Mouse (Mus musculus): ENCODE results near the gene Dip2b.

Gene Dip2b

DNA sequence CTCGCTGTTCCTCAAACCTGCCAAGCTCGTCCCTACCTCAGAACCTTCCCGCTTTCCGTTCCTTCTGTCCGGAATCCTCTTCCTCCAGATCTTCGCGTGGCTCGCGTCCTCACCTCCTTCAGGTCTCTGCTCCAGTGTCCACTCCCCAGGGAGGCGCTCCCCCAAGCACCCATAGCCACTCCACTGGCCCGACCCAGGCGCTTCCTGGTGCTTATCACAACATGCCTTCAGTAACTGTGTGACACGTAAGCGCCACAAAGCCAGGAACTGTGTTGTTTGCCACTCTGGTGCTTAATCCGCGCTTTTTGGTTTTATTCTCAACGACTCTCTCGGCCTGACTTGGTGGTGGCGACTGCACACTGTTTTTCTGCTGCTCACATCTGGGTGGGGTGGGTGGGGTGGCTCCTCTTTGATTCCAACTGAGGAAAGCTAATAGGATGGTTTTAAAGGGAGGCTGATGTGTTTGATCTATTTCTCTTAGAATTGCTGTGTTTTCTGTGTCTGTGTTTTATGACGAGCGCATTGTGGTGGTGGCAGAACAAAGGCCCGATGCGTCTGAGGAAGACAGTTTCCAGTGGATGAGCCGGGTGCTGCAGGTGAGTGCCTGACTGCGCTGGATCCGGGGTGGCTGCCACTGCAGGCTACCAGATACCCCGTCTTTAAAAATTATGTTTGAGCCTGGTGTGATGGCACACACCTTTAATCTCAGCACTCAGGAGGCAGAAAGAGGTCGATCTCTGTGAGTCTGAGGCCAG is 144.2 kb downstream of the Dip2b start:
- no peak for DNase-seq

DNA sequence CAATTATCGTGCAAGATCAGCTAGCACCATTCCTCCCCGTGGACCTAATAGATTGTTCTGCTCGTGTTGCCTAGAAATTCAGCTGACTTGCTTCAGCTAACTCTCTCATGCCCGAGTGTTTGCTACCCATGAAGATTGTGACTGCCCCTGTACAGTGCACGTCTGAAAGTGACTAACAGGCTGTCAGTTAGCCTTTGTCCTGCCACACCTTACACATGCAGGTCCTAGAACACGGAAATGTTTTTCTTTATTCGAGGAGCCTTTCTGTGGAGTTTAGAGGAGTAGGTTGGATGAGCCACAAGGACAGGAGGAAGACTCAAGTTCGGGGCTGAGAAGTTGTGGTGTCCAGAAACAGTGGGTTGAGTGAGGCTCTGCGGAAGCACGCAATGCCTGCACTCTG is 145.0 kb downstream of the Dip2b start:
- DNase-seq, result no peak

GRCm38 (mm10) chr15:100184821-100185496 is 146.5 kb downstream of the Dip2b start:
- DNase-seq, result no peak

DNA sequence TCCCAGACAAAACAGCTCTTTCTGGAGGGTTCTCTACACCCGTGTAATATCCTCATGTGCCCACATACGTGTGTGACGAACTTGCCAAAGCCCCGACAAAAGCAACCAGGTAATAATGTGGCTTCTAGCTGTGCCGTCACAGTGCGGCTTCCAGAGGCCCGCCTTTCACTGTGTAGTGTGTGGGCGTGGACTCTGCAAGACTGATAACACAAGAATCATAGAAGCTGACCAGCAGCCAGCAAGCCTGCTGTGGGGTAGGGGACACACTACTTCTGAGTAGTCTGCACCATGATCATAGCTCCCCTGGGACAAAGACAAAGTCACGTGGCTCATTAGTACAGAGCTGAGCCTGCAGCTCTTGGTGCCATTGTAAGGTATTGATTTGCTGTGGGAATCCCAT is 147.8 kb downstream of the Dip2b start:
- DNase-seq, result no peak

DNA sequence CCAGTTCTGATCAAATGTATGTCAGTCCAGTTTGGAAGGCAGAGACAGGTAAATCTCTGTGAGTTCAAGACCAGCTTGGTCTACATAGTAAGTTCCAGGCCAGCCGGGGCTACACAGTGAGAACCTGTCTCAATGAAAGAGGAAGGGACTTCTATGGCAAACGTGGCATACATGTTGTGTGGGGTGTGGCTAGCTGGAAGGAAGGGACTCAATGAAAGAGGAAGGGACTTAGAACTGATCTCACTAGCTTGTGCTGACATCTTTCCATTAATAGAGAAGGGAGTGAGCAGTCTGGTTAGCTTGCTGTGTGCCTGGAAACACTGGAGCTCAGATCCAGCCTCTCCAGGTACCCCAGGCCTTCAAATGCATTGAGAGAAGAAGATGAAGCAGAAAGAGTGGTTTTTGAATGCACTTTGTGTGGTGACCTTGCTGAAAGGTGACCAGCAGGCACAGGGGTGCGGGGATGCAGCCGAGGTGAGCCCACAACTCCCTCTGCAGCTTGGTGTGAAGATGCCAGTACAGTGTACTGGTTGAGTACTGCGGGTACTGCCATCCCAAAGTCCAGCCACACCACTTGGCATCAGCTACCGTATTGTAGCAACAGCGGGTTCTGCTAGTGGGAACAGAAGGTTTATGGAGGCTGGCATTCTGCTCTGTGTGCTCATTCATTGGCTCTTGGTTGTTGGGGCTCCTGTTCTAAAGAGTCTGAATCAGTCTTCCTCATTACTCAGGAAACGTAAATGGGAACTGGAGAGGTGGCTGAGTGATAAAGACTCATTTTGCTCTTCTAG is 148.6 kb downstream of the Dip2b start:
- DNase-seq, result no peak

GRCm38 (mm10) chr15:100188542-100188941 is 150.1 kb downstream of the Dip2b start:
- no peak for DNase-seq

- DNase-seq, result no peak
These were observed 150.5 kb downstream of the Dip2b start for GRCm38 (mm10) chr15:100188962-100189404.

- no peak for DNase-seq
These were observed 151.6 kb downstream of the Dip2b start for GRCm38 (mm10) chr15:100190083-100190482.

- DNase-seq, result no peak
These were observed 160.7 kb downstream of the Dip2b start for GRCm38 (mm10) chr15:100198983-100199745.

DNA sequence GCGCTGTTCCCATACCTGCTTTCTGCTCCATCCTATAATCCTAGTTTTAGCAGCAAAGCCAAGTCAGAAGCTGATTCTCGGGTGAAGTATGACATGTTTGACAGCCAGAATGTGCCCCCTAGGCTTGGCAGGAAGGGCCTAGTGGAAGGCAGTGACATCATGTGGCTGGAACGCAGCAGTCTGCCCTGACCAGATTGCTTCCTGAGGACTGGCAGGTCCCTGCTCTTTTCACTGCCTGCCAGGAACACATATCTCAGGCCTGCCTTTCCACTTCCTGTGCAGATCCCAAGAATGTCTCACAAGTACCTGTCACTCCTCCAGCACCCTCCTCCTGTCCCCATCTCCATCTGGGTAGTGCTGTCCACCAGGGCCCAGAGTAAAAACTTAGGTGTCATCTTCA is 161.3 kb downstream of the Dip2b start:
- no peak for DNase-seq

GRCm38 (mm10) chr15:100201806-100202205 is 163.3 kb downstream of the Dip2b start:
- no peak for DNase-seq

- DNase-seq, result no peak
These were observed 164.1 kb downstream of the Dip2b start for GRCm38 (mm10) chr15:100202431-100203015.

GRCm38 (mm10) chr15:100204574-100204973 is 166.1 kb downstream of the Dip2b start:
- DNase-seq, result no peak

- DNase-seq, result no peak
These were observed 171.5 kb downstream of the Dip2b start for GRCm38 (mm10) chr15:100210013-100210412.

DNA sequence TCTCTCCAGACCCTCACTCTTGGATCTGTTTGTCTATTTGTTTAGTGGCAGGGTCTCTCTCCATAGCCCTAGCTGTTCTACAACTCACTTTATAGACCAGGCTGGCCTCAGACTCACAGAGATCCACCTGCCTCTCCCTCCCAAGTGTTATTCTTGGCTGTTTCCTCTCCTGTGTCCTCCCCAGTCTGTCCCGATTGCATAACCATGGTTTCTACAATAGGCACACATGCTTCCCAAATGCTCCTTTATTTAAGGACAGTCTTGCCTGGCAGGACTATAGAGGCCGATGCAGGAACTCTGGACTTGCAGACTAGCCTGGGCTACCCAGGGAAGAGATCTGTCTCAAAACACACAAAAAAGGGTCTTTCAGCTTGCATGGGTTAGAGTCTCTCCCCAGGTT is 174.9 kb downstream of the Dip2b start:
- DNase-seq, result no peak

DNA sequence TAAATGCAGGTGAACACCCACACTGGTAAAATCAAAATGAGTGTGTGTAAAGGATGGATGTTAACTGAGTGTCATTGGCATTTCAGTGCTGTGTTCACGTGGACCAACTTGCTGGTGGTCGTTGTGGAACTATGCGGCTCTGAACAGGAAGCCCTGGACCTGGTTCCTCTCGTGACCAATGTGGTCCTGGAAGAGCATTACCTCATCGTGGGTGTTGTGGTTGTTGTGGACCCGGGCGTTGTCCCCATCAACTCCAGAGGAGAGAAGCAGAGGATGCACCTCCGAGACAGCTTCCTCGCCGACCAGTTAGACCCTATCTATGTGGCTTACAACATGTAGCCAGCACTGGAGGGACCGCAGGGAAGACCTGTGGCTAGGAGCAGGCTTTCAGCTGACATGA is 176.6 kb downstream of the Dip2b start:
- DNase-seq, result no peak

DNA sequence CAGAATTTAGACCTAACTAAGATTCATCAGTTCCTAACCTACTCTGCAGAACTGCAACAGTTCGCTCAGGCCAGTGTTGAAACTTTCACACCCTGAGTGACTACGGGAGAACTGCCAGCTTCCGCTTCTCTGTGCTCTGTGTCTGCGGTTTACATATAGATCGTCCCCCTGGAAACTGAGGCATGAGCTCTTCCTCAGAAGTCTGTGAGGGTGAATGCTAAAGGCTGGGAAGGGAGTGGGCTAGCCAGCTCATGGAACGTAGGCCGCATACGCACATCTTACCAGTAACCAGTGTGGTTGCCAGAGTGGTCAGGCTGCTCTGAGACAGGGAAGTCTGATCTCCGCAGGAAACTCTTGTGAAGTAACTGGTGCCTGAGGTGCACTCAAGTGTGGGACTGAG is 177.7 kb downstream of the Dip2b start:
- DNase-seq, result peak; percentile 4

DNA sequence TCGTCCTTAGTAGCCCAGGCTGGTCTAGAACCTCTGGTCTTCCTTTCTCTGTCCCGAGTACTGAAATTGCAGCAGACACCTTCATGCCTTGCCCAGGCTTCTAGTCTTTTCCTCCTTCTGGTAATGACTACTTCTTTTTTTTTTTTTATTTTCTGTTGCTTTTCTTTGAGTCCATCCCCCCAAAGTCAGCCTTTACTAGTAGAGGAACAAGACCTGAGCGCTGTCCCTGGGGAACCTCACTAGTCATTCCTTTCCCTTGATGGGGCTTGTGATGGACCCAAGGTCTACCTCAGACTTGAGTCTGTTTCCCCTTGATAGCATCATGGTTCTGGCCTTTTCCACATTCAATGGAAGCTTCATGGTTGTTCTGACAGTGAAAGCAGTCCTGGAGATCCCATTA is 179.6 kb downstream of the Dip2b start:
- DNase-seq, result no peak

DNA sequence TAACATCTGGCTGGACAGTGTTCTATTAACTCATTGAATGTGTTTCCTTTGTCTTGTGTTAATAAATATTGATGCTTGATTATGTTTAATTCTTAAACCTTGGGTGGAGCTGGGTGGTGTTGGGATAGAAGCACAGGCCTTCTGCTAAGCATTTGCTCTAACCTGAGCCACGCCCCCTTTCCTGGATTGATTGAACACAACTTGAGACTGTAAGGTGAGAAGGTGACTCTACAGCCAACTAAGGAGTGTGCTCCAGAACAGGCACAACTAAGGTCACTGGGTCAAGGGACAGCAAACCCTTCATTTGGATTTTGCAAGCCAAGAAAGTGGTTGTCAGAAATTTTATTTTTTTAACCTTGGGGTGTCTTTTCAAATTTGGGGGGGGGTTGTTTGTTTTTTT is 180.9 kb downstream of the Dip2b start:
- DNase-seq, result no peak

GRCm38 (mm10) chr15:100220916-100221315 is 182.5 kb downstream of the Dip2b start:
- DNase-seq, result no peak

DNA sequence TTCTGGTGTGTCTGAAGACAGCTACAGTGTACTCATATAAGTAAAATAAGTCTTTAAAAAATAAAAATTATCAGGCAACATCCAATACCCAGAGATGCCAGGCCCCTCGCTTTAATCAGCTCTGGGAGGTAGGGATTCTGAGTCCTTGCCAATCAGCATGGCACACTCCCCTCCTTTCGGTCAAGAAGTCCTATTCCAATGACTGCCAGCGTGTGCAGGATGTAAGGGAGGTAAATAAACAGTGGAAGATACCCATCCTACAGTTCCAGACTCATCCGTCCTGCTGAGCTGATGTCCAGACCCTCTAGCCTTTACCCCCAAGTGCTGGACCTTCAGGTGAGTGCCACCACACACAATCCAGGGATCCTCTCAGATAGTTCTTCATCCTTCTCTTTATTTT is 186.9 kb downstream of the Dip2b start:
- no peak for DNase-seq

DNA sequence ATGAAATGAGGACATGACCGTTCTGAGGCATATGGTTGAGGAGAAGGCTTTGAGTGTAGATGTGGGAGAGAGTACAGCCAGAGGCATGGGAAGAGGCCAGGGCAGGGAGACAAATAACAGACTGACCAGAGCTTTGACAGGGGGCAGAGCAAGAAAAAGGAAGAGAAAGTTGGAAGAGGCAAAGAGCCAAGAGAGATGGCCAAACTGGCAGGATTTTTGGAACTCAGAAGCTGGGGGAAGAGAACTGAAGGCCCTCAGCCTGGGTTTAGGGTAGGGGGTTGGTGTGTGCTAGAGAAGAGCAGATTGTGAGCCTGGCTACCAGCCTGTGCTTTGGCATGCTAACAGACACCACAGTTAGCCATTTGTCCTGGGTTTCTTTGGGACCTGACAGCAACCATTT is 187.4 kb downstream of the Dip2b start:
- no peak for DNase-seq
